In the genomic region with DNA sequence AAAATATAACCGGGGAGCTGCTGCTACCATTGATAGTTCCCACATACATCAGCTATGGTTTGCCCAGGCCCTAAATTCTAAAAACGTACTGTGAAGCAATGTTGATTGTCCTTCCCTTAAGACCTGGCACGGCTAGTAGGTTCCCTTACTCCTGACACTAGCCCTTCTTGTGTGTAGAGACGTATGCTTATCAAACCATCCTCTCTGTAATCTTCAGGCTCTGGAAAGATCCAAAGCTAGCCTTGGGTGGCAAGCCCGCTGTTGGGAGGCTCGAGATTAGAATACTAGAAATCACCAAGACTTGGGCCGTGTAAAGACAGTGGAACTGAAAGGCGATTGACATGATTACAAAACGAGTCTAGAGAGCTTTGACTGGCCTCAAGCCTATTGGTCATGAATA, we compare ENCODE assay signal across 7 mouse cellular contexts. TPM values are rescaled to one million over a fixed set of nuclear protein-coding genes. Genes with fewer than 3 reads are reported as not detected.
DNase-seq lines count a peak whose midpoint lies in the region; ATAC-seq and TF ChIP-seq lines count a peak whose summit lies in the region.

No protein-coding gene starts in this region.

- peaks cover 50% of the 10 kb centered on the region for H3K36me3 ChIP-seq in megakaryocyte, embryonic 14.5 days (replicated peaks; ENCODE audit: low read length)
- peaks cover 29% of the 10 kb centered on the region for H3K36me3 ChIP-seq in embryonic facial prominence, embryonic 15.5 days
- peaks cover 42% of the 10 kb centered on the region for H3K36me3 ChIP-seq in limb, embryonic 14.5 days (ENCODE audit: control insufficient read depth, insufficient read depth, low read length)
- peaks cover 14% of the 10 kb centered on the region for H3K36me3 ChIP-seq in stomach, embryonic 15.5 days

- H3K4me3 ChIP-seq in megakaryocyte, embryonic 14.5 days (replicated peaks): peak overlapping the region; percentile 97
- peak overlapping the region; percentile 60 for H3K4me3 ChIP-seq in embryonic facial prominence, embryonic 15.5 days (replicated peaks)
- peak overlapping the region; percentile 92 for H3K4me3 ChIP-seq in limb, embryonic 14.5 days (replicated peaks; ENCODE audit: low read length)
- H3K4me3 ChIP-seq in stomach, embryonic 15.5 days (replicated peaks): peak overlapping the region; percentile 93

- H3K4me2 ChIP-seq in embryonic facial prominence, embryonic 15.5 days (replicated peaks): peak overlapping the region; percentile 81
- peak overlapping the region; percentile 66 for H3K4me2 ChIP-seq in limb, embryonic 14.5 days (replicated peaks; ENCODE audit: low read depth, low read length, severe bottlenecking)
- H3K4me2 ChIP-seq in stomach, embryonic 15.5 days: peak overlapping the region; percentile 86

- peak overlapping the region; percentile 73 for H3K9ac ChIP-seq in embryonic facial prominence, embryonic 15.5 days
- H3K9ac ChIP-seq in limb, embryonic 14.5 days (ENCODE audit: low read depth, low read length, severe bottlenecking): peak overlapping the region; percentile 83
- H3K9ac ChIP-seq in stomach, embryonic 15.5 days: 0 out of 2 replicates have a peak overlapping the region, but pooled peaks have one; percentile 77

- WGBS in embryonic facial prominence, embryonic 15.5 days: 66% methylated on average over 9 of the region's 9 CpGs
- WGBS in limb, embryonic 14.5 days: 66% methylated on average over 9 of the region's 9 CpGs
- WGBS in stomach, embryonic 15.5 days: 58% methylated on average over 9 of the region's 9 CpGs

- no peak for ATAC-seq in megakaryocyte, adult 5-6 weeks (ENCODE audit: poor library complexity, severe bottlenecking)
- no peak for ATAC-seq in embryonic facial prominence, embryonic 15.5 days (ENCODE audit: insufficient number of reproducible peaks, low FRiP score, low TSS enrichment, low read depth)
- no peak for ATAC-seq in limb, embryonic 14.5 days (ENCODE audit: low FRiP score, low read depth)
- no peak for ATAC-seq in stomach, embryonic 15.5 days (ENCODE audit: insufficient read depth, low FRiP score, low read depth)

- DNase-seq in limb, embryonic 14.5 days (ENCODE audit: low spot score): no peak
- DNase-seq in retina, postnatal 1 day: no peak
- DNase-seq in ovary, postnatal 14 days (ENCODE audit: low spot score): no peak

- TF ChIP-seq POLR2A in limb, embryonic 14.5 days (IDR thresholded peaks at IDR 0.05; ENCODE audit: borderline replicate concordance, extremely low read depth, insufficient read depth, insufficient read length): no peak

- no peaks in the 10 kb centered on the region for H3K9me3 ChIP-seq in megakaryocyte, embryonic 14.5 days
- H3K9me3 ChIP-seq in embryonic facial prominence, embryonic 15.5 days (replicated peaks): no peaks in the 10 kb centered on the region
- no peaks in the 10 kb centered on the region for H3K9me3 ChIP-seq in limb, embryonic 14.5 days (ENCODE audit: control insufficient read depth, low read length)
- H3K9me3 ChIP-seq in stomach, embryonic 15.5 days: no peaks in the 10 kb centered on the region

- peaks cover 2% of the 10 kb centered on the region for H3K27me3 ChIP-seq in megakaryocyte, embryonic 14.5 days (replicated peaks)
- H3K27me3 ChIP-seq in embryonic facial prominence, embryonic 15.5 days: no peaks in the 10 kb centered on the region
- H3K27me3 ChIP-seq in limb, embryonic 14.5 days (ENCODE audit: control insufficient read depth, insufficient read depth, low read length): no peaks in the 10 kb centered on the region
- H3K27me3 ChIP-seq in stomach, embryonic 15.5 days (replicated peaks): no peaks in the 10 kb centered on the region

- peaks cover 42% of the 10 kb centered on the region for H3K4me1 ChIP-seq in megakaryocyte, embryonic 14.5 days
- H3K4me1 ChIP-seq in embryonic facial prominence, embryonic 15.5 days: peaks cover 13% of the 10 kb centered on the region
- H3K4me1 ChIP-seq in limb, embryonic 14.5 days (ENCODE audit: control insufficient read depth, insufficient read depth, low read length): peaks cover 7% of the 10 kb centered on the region
- H3K4me1 ChIP-seq in stomach, embryonic 15.5 days: peaks cover 8% of the 10 kb centered on the region; the same call in 1 of the 2 replicates

- H3K27ac ChIP-seq in embryonic facial prominence, embryonic 15.5 days (replicated peaks): no peak overlapping the region
- H3K27ac ChIP-seq in limb, embryonic 14.5 days (replicated peaks; ENCODE audit: low read depth, low read length): no peak overlapping the region
- no peak overlapping the region for H3K27ac ChIP-seq in stomach, embryonic 15.5 days

RNA-seq across cellular contexts. Expression of gene Fam8a1, which starts 1.2 kb away (rescaled TPM):
- polyA plus RNA-seq in megakaryocyte, embryonic 14.5 days (2012; ENCODE audit: insufficient read depth, low replicate concordance): 3.5 and 5.8 TPM in 2 replicates
- total RNA-seq in megakaryocyte, adult 5-6 weeks (2015): 13.9 and 23.6 TPM in 2 replicates
- total RNA-seq in megakaryocyte, adult 5-6 weeks (2017): 9.8 and 14.8 TPM in 2 replicates
- 12.2 and 13.5 TPM in 2 replicates for polyA plus RNA-seq in embryonic facial prominence, embryonic 15.5 days (2015; fragmentation: Nextera tagmentation; extraction: Ambion mirVana)
- polyA plus RNA-seq in limb, embryonic 14.5 days (2012; rRNA removed): 38.8 and 39.5 TPM in 2 replicates
- 13.4 and 14.0 TPM in 2 replicates for polyA plus RNA-seq in limb, embryonic 14.5 days (2014; fragmentation: Nextera tagmentation; extraction: Ambion mirVana)
- 10.6 and 10.7 TPM in 2 replicates for polyA plus RNA-seq in stomach, embryonic 15.5 days (2015; fragmentation: Nextera tagmentation; extraction: Ambion mirVana)

RNA-seq across cellular contexts. Expression of gene Nup153, which starts 57.2 kb away (rescaled TPM):
- 0.53 and 2.4 TPM in 2 replicates for polyA plus RNA-seq in megakaryocyte, embryonic 14.5 days (2012; ENCODE audit: insufficient read depth, low replicate concordance)
- total RNA-seq in megakaryocyte, adult 5-6 weeks (2015): 63.5 and 86.7 TPM in 2 replicates
- total RNA-seq in megakaryocyte, adult 5-6 weeks (2017): 52.0 and 57.3 TPM in 2 replicates
- 20.5 and 21.8 TPM in 2 replicates for polyA plus RNA-seq in embryonic facial prominence, embryonic 15.5 days (2015; fragmentation: Nextera tagmentation; extraction: Ambion mirVana)
- polyA plus RNA-seq in limb, embryonic 14.5 days (2012; rRNA removed): 65.8 and 96.3 TPM in 2 replicates
- 32.3 and 34.4 TPM in 2 replicates for polyA plus RNA-seq in limb, embryonic 14.5 days (2014; fragmentation: Nextera tagmentation; extraction: Ambion mirVana)
- 18.4 and 21.7 TPM in 2 replicates for polyA plus RNA-seq in stomach, embryonic 15.5 days (2015; fragmentation: Nextera tagmentation; extraction: Ambion mirVana)
